Comparison of ENCODE assay signal across 27 mouse cellular contexts in genomic region chr3:130011236-130011635, GRCm38 (mm10).
"Had no signal": no experiment of that assay in that cellular context is flagged by ENCODE, and none has a peak within 500 bp of the region (broad histone marks: within the 10 kb centered on the region; RNA-seq: fewer than 3 reads in every experiment).

No protein-coding gene starts in this region.

- H3K27ac ChIP-seq: embryonic facial prominence, embryonic 10.5 days; embryonic facial prominence, embryonic 12.5 days; embryonic facial prominence, embryonic 13.5 days; embryonic facial prominence, embryonic 15.5 days; forebrain, embryonic 10.5 days; forebrain, embryonic 12.5 days; forebrain, embryonic 13.5 days; forebrain, embryonic 15.5 days; gastrocnemius, adult 2 months; heart, adult 2 months had no signal

- H3K9me3 ChIP-seq: embryonic facial prominence, embryonic 10.5 days; embryonic facial prominence, embryonic 12.5 days; embryonic facial prominence, embryonic 13.5 days; embryonic facial prominence, embryonic 15.5 days; forebrain, embryonic 10.5 days; forebrain, embryonic 12.5 days; forebrain, embryonic 13.5 days; forebrain, embryonic 15.5 days had no signal

- H3K4me2 ChIP-seq: embryonic facial prominence, embryonic 12.5 days; embryonic facial prominence, embryonic 13.5 days; embryonic facial prominence, embryonic 15.5 days; forebrain, embryonic 12.5 days; forebrain, embryonic 13.5 days; forebrain, embryonic 15.5 days had no signal

- H3K4me1 ChIP-seq: embryonic facial prominence, embryonic 10.5 days; embryonic facial prominence, embryonic 12.5 days; embryonic facial prominence, embryonic 13.5 days; embryonic facial prominence, embryonic 15.5 days; forebrain, embryonic 10.5 days; forebrain, embryonic 12.5 days; forebrain, embryonic 13.5 days; forebrain, embryonic 15.5 days had no signal

- DNase-seq: cerebellum, adult 8-10 months; cerebellum, adult 9-10 months; cerebellum, adult 9-11 months; cerebellum, postnatal 10 days; cerebellum, postnatal 14 days; cerebellum, postnatal 25 days; cerebellum, postnatal 36 days; embryo, embryonic 11 days; forebrain, postnatal 0 days; gastrocnemius, adult 2 months; gastrocnemius, postnatal 10 days; gastrocnemius, postnatal 14 days; gastrocnemius, postnatal 25 days; gastrocnemius, postnatal 36 days; heart, adult 18-20 months; heart, adult 2 months had no signal

- H3K9ac ChIP-seq: embryonic facial prominence, embryonic 12.5 days; embryonic facial prominence, embryonic 13.5 days; embryonic facial prominence, embryonic 15.5 days; forebrain, embryonic 12.5 days; forebrain, embryonic 13.5 days; forebrain, embryonic 15.5 days; forebrain, postnatal 0 days had no signal

- H3K4me3 ChIP-seq: embryonic facial prominence, embryonic 10.5 days; embryonic facial prominence, embryonic 12.5 days; embryonic facial prominence, embryonic 13.5 days; embryonic facial prominence, embryonic 15.5 days; erythroblast, embryonic 14.5 days; forebrain, embryonic 10.5 days; forebrain, embryonic 12.5 days; forebrain, embryonic 13.5 days; forebrain, embryonic 15.5 days; gastrocnemius, adult 2 months; heart, adult 2 months had no signal

- H3K27me3 ChIP-seq: embryonic facial prominence, embryonic 12.5 days; embryonic facial prominence, embryonic 13.5 days; embryonic facial prominence, embryonic 15.5 days; forebrain, embryonic 12.5 days; forebrain, embryonic 13.5 days; forebrain, embryonic 15.5 days had no signal

- ATAC-seq: forebrain, embryonic 13.5 days; forebrain, embryonic 14.5 days; forebrain, embryonic 15.5 days; forebrain, embryonic 16.5 days; forebrain, postnatal 0 days had no signal
